Mouse (Mus musculus) kidney, embryonic 16.5 days (tissue): ENCODE measurements around the gene Glg1. TPM values are rescaled to one million over a fixed set of nuclear protein-coding genes. Genes with fewer than 3 reads are reported as not detected.

ENCODE experiments used
- microRNA-seq: library from miRNA; unstranded; fragments of <30 nt; microRNA quantifications from one replicate; pipeline ENCODE4, GENCODE M21; 2016
- polyA plus RNA-seq: library from polyadenylated mRNA; unstranded; fragments of >200 nt; fragmentation: Nextera tagmentation; extraction: Ambion mirVana; gene quantifications from 2 replicates; pipeline ENCODE4 v1.2.1, GENCODE M21; 2015

Gene Glg1
- polyA plus RNA-seq, 1 experiment from 2014 or later, result 79.5 TPM

Small RNA genes lying within 50 kb of the gene (microRNA-seq; reads per million reads assigned to microRNA genes)
- not detected for gene Gm23193

Other genes starting within 250 kb of the Glg1 start
- 6.2 and 6.8 TPM in 2 replicates for gene Ddx19b, start 227.5 kb downstream of the Glg1 start, polyA plus RNA-seq
- gene Aars, start 226.1 kb downstream of the Glg1 start, polyA plus RNA-seq, result 57.7 and 66.3 TPM in 2 replicates
- gene Exosc6, start 202.9 kb downstream of the Glg1 start, polyA plus RNA-seq, result 19.1 TPM in 2 replicates
- 87.0 and 94.7 TPM in 2 replicates for gene Clec18a, start 166.8 kb downstream of the Glg1 start, polyA plus RNA-seq
- 10.5 and 12.7 TPM in 2 replicates for gene Pdpr, start 164.6 kb downstream of the Glg1 start, polyA plus RNA-seq
- gene Rfwd3, start 41.0 kb upstream of the Glg1 start, polyA plus RNA-seq, result 71.9 and 74.9 TPM in 2 replicates
- gene Mlkl, start 79.0 kb upstream of the Glg1 start, polyA plus RNA-seq, result 1.8 and 2.5 TPM in 2 replicates
- 1.7 and 1.8 TPM in 2 replicates for gene Fa2h, start 134.6 kb upstream of the Glg1 start, polyA plus RNA-seq